Mouse (Mus musculus): ENCODE measurements around the gene Cbr1.

Gene Cbr1

DNA sequence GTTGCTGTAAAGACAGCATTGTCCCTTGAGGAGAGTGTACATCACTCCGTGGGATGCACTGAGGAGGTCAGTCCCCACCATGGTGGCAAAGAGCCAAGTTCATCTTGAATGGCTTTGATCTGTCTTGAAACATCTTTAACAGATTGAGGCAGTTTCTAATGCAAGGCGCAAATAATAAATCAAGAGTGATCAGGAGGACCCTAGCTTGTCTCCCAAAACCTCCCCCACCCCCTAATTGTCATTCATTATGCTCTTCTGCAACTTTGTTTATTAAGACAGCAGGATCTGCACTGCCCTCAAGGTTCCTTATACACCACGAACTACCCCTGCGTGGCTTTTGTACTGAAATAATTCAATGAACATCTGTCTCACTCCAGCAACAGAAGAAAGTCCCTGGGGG, at the start of gene Cbr1:
TSS of gene Cbr1 (plus strand) at position 301 of the 400 bp plus-strand sequence.
- DNase-seq (ENCODE audit: low spot score), result no peak

DNA sequence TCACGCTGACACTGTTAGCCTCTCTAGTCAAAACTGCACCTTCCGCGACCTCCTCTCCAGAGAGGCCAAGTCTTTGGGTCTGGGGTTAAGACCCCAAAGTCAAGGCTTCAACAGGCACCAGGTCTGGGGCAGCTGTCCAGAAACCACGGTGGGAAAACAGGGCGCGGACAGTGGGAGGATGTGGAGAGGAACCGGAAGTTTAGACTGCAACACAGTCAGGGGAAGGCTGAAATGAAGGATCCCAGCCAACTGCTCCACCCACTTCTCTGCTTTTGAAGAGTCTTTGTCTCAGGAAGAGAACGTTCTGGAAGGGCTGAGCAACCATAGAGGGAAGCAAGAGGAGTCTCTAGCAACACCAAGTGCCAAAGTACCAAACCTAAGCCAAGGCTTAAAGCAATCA, 48.0 kb upstream of the Cbr1 start:
- no peak for DNase-seq (ENCODE audit: low spot score)

DNA sequence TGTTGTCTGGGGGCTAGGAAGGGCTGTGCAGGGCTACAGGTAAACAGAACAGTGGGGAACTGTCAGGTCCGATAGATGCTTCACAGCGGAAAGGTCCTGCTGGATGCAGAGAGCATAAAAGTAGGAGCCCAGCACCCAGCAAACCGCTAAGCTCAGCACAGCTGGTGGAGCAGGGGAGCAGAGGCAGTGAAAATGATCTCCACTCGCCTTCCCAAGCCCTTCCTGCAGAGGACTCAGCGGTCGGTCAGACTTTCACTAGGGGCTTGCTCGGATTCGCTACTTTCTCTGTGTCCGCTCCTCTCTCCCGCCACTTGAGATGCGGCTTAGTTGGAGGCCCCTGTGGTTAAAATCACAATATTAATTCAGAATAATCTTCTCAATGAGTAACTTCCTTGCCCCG, 47.2 kb upstream of the Cbr1 start:
- no peak for DNase-seq (ENCODE audit: low spot score)

DNA sequence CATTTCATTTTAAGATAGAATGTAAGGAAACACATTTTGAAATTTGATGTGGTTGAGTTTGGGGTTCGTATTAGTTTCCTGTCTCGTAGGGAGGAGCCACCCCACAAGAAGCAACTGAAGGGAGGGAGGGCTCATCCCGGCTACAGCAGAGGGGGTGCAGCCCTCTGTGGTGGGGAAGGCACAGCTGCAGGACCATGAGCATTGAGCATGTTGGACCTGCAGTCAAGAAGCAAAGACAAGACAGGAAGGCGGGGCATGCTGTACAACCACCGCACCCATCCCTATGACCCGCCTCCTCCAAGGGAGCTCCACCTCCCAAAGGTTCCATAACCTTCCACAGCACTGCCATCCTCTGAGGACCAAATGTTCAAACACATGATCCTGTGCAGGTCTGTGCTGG, 33.3 kb upstream of the Cbr1 start:
- no peak for DNase-seq (ENCODE audit: low spot score)

DNA sequence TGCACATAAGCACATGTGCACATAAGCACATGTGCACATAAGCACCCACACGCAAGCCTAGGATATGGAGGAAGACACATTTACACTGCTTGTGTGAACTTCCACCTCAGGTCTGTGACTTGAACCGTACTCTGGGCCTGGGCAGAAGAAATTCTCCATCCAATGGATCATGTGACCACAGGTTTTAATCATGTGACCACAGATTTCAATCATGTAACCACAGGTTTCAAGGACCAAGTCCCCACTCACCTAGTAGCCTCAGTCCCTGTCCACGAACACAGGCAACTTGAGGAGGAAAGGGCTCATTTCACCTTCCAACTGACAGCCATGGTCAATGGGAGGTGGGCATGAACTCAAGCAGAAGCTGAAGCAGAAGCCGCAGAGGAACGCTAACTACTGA, 32.2 kb upstream of the Cbr1 start:
- DNase-seq (ENCODE audit: low spot score), result no peak

DNA sequence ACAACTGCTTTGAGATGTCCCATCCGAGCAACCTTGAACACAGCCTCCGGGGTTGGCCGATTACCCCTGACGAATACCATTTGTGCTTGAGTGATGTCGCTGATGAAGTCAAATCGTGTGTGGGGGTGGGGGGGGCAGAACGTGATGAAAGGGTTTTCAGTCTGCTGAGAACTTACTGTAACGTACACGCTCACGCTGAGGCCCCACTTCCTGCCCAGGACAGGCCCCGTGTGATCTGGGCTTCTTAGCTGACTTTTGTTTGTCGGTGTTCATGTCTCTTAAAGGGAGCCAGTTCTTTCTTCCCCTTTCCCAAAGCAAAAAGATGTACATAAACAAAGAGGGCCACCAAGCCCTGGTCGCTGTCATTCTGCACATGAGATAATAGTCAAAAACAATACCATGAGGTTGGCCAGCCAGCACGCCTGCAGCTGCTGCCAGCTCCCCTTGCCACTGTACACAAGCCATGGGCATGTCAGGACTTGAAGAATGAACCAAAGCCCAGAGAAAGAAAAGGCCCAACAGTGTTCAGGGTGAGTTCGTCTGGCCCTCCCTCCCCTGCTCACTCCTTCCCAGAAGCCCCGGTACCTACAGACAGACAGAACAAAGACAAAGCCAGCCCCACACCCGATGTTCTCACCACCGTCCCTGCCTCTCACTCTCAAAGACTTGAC, 31.0 kb upstream of the Cbr1 start:
- no peak for DNase-seq (ENCODE audit: low spot score)

DNA sequence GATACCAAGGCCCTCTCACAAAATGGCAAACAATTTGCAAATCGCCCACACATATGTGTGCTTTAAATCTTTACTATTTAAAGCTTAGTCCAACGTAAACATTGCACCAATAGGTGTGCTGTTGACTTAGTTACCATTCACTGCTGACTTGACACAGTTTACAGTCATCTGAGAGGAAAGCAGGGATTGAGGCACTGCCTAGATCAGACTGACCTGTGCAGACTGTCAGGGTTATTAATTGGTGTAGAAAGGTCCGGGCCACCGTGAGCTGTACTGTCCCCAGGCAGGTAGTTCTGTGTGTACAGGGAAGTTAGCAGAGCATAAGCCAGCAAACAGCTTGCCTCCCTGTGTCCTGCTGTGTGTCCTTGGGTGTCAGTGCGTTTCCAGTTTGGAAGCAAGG, 30.1 kb upstream of the Cbr1 start:
- no peak for DNase-seq (ENCODE audit: low spot score)

DNA sequence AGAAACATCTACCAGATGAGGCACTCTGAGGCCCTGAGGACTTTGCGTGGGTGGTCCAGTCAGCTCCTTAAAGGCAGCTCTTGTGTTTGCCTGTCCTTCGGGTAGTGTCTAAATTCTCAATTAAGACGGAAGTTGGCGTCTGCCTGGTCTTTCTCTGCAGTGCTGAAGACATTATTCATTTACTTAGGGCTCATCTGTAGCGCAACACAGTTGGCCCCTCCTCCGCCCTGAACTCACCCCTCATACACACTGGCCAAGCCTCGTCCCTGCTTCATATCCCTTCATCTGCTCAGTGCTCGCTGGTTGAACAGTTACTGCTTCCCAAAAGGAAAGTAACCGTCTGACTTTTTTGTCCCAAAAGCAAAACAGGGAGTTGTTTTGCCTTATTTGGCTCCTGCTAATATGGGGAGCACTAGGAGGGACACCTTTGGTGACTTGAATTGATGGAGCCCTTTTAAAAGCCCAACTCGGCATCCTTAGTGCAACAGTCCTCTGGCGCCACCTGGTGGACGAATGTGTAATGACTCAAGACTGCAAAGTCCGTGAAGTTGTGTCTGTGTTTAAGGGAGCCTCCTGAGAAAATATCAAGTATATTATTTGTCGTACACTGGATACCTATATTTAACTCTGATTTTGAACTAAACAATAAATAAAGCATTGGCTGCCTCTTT, 29.1 kb upstream of the Cbr1 start:
- DNase-seq (ENCODE audit: low spot score), result peak; percentile 72

DNA sequence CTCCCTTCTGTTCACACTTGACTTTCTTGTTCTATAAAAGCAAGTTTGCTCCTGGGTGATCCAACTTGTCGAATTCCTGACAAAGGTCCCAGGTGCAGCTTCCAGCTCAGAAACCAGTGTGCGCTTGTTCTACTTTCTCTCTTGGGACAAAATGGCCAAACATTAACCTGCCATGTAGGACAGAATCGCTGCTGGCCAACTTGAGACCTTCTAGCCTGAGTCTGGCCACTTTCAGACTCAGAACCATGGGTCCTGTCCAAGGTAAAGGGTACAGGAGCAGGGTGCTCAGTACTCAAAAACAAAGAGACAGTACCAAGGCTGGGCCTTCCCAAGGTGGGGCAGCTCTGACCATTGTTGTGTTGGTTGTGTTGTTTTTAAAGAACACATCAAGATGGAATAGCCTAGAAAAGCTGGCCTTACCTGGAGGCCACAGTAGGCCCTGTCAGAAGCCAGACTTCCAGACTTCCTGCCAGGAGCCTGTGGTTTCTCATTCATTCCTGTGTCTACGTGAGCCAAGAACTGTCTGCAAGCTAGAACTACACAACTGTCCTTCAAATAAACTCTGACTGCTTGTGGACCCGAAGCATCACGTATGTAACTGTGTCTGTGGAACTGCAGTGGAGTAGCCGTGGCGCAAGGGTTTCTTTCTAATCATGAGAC, 27.2 kb upstream of the Cbr1 start:
- no peak for DNase-seq (ENCODE audit: low spot score)

DNA sequence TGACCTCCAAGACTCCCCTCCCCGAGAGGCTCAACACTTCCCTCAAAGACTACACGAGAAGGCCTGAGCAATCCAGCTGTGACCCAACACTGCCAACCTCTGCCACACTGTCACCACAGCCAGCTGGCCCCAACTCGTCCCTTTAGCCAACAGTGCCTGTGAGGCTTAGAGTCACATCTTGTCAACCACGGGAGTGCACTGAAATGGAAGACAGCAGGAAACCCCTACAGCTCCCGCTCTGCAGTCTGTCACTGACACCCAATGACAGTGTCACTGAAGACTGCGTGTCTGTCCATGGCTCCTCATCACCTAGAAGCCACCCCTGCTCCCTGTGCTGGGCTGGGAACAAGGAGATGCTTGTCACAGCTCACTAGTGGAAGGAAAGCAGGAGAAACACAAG, 24.5 kb upstream of the Cbr1 start:
- no peak for DNase-seq (ENCODE audit: low spot score)

DNA sequence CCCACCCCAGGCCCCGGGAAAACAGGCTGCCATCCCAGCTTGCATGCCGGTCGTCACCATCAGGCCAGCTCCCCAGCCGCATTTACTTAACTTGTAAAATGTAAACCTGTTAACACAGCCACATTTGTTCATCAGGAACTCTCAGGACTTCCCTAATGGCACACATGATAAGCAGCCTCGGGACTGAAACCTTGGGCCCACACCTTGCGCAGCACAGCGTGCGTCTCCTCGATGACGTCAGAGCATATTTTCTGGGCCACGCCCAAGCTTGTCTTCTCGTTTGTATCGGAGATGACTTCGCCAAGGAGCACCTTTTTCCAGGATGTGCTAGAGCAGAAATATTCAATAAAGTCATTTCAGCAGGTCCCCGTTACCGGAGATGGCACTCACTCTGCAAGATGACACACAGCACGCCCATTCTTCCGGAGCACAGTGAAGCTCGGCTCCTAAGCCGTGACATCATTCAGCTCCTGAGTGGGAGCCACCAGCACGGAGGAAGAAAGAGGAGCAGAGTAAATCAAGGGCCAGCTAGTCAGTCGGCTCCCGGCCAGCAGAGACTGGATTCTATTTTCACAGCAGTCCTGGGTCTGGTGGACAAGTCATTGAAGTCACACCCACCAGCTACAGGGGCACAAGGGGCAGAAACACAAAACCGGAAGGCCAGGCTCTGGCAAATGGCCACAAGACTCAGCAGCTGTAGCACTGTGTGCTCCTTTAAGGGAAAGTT, 20.5 kb upstream of the Cbr1 start:
- DNase-seq (ENCODE audit: low spot score), result no peak

DNA sequence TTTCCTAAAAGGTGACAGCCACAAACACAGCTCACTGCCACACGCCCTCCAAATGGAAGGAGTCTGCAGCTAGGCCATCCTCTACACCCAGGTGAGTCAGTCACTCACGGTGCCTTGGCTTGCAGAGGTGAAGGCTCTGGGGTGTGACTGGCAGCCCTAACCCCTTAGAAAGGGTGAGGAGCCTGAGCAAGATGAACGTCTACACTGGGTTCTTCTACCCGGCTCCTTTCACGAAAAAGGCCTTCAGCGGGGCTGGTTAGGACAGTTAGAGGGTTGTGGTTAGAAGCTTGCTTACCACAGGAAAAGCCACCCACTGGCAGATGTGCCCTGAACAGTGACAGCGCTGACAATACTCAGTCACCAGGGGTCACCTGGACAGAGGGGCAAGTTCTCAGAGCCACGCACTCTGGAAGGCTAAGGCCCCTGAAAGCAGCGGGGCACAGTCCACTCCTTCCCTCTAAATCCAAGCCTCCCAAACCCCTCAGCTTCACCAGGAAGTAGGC, 19.9 kb upstream of the Cbr1 start:
- no peak for DNase-seq (ENCODE audit: low spot score)

DNA sequence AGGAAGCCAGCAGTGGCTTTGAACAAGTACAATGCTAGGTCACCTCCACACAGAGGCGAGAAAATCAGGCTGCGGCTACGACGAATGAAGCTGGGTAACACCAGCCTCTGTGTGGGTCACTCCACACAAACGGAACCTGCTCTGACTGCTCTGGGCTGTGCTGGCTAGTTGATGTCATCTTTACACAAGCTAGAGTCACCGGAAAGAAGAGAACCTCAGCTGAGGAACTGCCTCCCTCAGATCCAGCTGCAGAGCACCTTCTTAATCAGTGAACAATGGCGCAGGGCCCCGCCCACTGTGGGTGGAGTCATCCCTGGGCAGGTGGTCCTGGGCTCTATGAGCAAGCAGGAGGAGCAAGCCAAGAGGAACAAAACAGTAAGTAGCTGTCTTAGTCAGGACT, 19.3 kb upstream of the Cbr1 start:
- no peak for DNase-seq (ENCODE audit: low spot score)

DNA sequence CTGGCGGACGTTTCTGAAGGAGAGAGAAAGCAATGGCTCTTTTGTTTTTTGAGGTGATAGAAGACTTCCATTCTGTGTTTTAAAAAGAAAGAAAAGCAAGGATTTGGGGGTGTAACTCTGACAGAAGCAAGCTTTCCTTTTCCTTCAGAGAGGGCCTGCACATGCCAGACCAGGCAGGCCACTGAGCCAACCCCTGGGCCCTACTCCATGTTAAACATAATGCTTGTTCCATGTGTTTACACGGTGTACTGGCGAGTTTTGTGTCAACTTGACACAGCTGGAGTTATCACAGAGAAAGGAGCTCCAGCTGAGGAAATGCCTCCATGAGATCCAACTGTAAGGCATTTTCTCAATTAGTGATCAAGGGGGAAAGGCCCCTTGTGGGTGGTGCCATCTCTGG, 17.4 kb upstream of the Cbr1 start:
- DNase-seq (ENCODE audit: low spot score), result no peak

DNA sequence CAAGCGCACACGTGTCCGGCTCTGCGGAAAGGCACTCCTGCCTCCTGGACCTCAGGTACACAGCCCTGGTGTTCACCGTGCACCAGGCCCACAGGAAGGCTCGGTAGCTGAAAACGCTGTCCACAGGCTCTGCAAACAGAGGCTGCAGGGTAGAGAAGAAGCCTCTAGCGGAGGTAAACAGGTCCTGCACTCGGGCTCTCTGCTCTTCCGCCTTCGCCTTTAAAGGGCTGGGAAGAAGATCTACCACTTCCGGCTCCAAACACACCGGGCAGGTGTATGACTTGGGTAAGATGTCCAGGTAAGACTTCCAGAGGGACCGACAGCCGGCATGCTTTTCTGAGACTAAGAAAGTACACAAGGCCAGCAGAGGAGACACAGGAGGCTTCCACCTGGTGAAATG, 14.7 kb upstream of the Cbr1 start:
- no peak for DNase-seq (ENCODE audit: low spot score)

DNA sequence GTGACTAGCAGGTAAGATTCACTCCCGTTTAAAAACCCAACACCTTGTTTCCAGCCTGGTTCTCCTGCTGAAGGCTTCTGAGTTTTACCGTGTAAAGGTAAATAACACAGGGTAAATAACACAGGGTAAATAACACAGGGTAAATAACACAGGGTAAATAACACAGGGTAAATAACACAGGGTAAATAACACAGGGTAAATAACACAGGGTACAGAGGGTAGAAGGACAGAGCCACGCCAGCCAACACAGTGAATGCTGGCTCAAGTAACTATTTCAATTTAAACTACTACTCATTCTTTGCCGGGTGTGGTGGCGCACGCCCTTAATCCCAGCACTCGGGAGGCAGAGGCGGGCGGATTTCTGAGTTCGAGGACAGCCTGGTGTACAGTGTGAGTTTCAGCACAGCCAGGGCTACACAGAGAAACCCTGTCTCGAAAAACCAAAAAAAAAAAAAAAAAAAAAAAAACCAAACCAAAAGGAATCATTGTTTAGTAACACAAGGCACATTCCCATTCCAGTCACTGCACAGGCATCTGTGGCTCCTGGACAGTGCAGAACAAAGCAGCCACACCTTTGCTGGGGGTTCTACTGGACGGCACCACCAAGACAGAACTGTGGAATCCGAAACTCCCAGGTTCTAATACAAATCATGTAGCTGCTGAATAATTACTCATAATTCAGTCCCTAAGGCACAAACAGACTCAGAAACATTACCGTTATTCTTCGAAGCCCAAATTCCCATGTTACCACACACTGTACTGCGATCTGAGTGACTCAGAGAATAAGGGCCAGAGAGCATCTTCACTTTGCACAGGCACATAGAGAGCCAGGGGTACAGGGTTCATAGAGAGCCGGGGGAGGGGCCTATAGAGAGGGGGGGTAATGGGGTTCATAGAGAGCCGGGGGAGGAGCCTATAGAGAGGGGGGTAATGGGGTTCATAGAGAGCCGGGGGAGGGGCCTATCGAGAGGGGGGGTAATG, 13.9 kb upstream of the Cbr1 start:
- no peak for DNase-seq (ENCODE audit: low spot score)

DNA sequence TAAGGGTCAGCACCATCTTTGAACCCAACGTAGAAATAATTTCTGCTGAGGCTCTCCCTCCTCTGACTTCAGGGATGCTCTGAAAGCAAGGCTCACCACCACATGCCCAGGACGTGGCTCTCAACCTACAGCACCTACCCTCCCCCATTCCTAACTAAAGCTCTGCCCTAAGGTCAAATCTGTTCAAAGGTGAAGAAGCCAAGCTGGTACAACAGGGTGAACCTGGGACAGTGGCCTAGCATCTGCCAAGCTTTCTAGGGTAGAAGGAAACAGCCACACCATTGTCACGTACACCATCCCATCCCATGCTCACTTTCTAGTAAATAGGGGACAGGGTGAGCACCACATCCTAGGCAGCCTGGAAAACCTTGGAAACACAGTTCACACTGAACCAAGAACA, 12.9 kb upstream of the Cbr1 start:
- no peak for DNase-seq (ENCODE audit: low spot score)

DNA sequence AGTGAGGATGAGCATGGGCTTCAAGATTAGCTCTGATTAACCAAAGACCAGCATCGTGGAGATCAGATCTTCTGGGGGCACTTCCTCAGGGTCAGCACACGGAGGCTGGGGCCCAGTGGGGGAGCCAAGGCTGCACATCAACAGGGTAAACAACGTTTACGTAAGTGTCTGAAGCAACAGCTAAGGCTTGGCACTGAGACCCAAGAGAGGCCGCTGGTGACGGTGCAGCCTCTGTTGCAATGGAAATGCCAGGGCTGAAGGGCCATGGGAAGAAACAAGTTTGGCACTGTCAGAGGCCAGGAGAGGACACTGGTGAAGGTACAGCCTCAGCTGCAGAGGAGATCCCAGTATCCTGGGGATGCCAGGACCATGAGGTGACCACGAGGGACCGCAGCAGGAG, 12.2 kb upstream of the Cbr1 start:
- no peak for DNase-seq (ENCODE audit: low spot score)

DNA sequence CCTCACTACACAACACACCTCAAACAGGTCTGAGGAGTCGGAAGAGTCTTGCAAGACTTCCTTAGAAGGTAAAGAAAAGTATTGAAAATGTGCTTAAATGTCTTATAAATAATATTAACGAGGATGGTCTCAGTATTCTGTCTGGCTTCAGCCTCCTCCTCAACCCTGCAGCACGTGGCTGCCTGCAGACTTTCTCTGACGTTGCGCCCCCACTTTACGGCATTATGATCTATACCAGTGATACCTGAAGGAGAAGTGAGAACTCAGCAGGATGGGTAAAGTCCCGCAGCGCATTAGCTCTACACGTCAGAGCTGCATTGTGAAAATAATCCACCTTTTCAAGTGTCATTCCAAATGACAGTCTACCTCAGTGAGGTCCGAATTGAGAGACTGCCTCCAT, 11.2 kb upstream of the Cbr1 start:
- no peak for DNase-seq (ENCODE audit: low spot score)

DNA sequence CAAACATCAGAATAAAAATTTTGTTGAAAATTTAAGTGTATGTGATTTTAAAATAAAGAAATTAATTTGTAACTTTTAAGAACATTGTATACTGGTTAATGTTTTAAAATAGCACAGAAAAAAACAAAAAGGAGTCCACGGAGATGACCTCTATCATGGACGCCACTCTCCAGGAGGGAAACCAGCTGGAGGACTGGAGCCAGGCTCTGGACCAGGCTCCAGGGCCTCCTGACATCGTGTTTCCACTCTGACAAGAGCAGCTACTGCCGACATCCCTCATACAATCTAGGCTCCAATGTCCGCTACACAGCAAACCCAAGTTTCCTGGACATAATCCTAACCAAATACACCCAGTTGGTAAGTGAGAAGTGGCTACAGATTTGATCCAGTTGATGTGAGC, 9.9 kb upstream of the Cbr1 start:
- no peak for DNase-seq (ENCODE audit: low spot score)

DNA sequence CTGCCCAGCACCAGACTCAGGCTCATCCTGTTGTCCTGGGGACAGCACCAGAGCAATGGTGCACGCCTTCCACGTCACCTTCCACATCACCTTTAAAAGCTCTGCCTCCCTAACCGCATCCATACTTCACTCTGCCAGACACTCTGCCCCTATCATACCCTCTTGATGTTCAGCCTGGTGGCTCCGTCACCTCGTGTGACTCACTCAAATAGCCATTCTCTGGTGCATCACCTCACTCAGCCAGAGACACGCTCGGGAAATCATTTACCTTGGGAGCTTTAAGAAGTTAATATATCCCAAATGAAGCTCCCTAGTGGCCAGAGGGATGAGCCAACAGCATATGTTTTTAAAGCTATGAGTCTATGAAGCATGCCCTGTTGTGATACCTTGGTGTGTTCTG, 8.8 kb upstream of the Cbr1 start:
- DNase-seq (ENCODE audit: low spot score), result no peak

DNA sequence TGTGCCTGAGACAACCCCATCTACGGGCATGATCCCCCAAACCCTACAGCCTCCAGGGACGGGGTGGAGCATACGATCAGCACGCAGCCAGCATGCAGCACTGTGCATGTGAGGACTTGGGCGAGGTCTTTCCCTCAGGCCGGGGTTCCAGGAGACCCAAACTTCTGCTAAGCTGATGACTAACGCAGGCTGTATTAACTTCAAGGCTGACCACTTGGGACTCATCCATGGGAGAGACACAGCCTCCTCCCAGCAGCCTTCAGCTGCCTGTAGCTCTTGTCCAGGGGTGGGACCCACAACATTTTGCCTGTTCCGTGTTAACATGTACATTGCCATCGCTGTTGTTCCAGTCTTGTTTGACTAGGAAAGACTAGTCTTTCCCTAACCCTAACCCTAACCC, 8.1 kb upstream of the Cbr1 start:
- no peak for DNase-seq (ENCODE audit: low spot score)
